Mouse (Mus musculus) kidney, adult 2 months (tissue): ENCODE measurements around the gene Vamp2. TPM values are rescaled to one million over a fixed set of nuclear protein-coding genes. Genes with fewer than 3 reads are reported as not detected.
A peak's percentile ranks its signal among the peaks of the same experiment; 100 is the strongest.

Source experiments
- DNase-seq: peaks from one replicate; pipeline ENCODE4 v3.0.0; 2021
- H3K27ac ChIP-seq: fragments of 200-500 bp; 2 replicates; pipeline ENCODE4 v1.5.1; 2012; ENCODE audit warnings: low read depth, low read length, control low read depth, inconsistent platforms; ENCODE audit not compliant: insufficient read depth
- H3K27me3 ChIP-seq: fragments of 200-500 bp; replicated peaks from 2 replicates; pipeline ENCODE4 v1.6.1; 2012; ENCODE audit warnings: mild to moderate bottlenecking, moderate library complexity, low read length, inconsistent platforms; ENCODE audit not compliant: control insufficient read depth, insufficient read depth
- H3K36me3 ChIP-seq: fragments of 200-500 bp; 2 replicates; pipeline ENCODE4 v1.6.1; 2012; ENCODE audit warnings: mild to moderate bottlenecking, moderate library complexity, low read length, inconsistent platforms; ENCODE audit not compliant: control insufficient read depth, insufficient read depth
- H3K4me1 ChIP-seq: fragments of 200-500 bp; 2 replicates; pipeline ENCODE4 v1.6.1; 2011; ENCODE audit warnings: low read length; ENCODE audit not compliant: control insufficient read depth, insufficient read depth
- H3K4me3 ChIP-seq: fragments of 200-500 bp; 2 replicates; pipeline ENCODE4 v1.5.1; 2011; ENCODE audit warnings: mild to moderate bottlenecking, low read depth, low read length, control low read depth; ENCODE audit not compliant: insufficient read depth
- CTCF ChIP-seq: fragments of 200-500 bp; conservative IDR thresholded peaks from 2 replicates; pipeline ENCODE4 v1.5.1; 2011; ENCODE audit warnings: low read depth, mild to moderate bottlenecking, control low read depth, low read length, moderate library complexity, mixed read lengths; ENCODE audit not compliant: insufficient read depth, insufficient read length
- POLR2A ChIP-seq: fragments of 200-500 bp; IDR thresholded peaks from one replicate; pipeline ENCODE4 v1.6.1; 2011; ENCODE audit warnings: low read depth, low read length, control low read depth
- WGBS: fragments of 180-500 bp; shearing (Covaris S2); methylation state at CpG from one replicate; pipeline ENCODE4 v1.1.7; 2018; 5-methylcytosine and 5-hydroxymethylcytosine counted together
- polyA plus RNA-seq: library from polyadenylated mRNA; depleted of rRNA; stranded (reverse); fragments of >200 nt; gene quantifications from 2 replicates; pipeline ENCODE4 v1.2.3, GENCODE M21; 2012; rRNA removed

Gene Vamp2
- polyA plus RNA-seq = 102 and 106 TPM in 2 replicates

DNA sequence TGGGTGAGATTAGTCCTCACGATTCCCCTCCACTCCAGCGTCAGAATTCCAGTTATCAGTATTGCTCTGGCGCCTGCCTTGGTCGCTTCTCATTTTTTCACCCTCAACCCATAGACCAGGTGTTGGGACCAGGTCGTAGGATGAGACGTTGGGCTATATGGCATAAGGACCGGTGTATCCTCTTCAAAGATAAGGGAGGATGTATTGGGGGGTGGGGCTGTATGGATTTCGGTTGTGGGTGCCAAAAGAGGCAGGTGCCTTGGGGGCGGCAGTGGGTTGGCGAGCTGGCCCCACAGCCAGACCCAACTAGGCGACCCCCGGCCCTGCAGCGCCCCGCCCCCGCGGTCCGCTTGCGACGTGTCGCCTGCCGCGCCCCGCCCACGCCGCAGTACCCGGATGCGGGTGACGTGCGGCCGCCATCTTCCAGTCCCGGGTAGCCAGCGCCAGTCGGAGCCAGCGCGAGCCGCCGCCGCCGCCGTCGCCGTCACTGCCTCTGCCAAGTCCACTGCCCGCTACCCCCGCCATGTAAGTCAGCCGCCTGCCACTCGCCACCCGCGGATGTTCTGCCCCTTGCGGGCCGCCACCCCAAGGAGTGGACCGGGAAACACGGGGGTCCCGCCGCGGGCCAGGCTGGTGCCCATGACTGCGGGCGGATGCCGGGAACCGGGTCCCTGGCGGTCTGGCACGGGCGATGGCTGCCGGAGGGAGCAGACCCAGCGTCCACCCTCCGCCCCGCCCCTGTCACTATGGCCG is at the start of gene Vamp2:
Gene Vamp2 (plus strand): TSS at position 388 of the 753 bp plus-strand sequence.
- H3K27me3 ChIP-seq = no peaks in the 10 kb centered on the region
- peaks cover 11% of the 10 kb centered on the region for H3K4me1 ChIP-seq
- no peaks in the 10 kb centered on the region for H3K36me3 ChIP-seq
- 1% methylated on average over 67 of the region's 67 CpGs for WGBS
- DNase-seq = peak; percentile 92
- peak within 1 kb of the TSS; percentile 98 for H3K27ac ChIP-seq
- peak within 1 kb of the TSS; percentile 98 for H3K4me3 ChIP-seq
- TF ChIP-seq POLR2A (no peak), CTCF (no peak)

DNA sequence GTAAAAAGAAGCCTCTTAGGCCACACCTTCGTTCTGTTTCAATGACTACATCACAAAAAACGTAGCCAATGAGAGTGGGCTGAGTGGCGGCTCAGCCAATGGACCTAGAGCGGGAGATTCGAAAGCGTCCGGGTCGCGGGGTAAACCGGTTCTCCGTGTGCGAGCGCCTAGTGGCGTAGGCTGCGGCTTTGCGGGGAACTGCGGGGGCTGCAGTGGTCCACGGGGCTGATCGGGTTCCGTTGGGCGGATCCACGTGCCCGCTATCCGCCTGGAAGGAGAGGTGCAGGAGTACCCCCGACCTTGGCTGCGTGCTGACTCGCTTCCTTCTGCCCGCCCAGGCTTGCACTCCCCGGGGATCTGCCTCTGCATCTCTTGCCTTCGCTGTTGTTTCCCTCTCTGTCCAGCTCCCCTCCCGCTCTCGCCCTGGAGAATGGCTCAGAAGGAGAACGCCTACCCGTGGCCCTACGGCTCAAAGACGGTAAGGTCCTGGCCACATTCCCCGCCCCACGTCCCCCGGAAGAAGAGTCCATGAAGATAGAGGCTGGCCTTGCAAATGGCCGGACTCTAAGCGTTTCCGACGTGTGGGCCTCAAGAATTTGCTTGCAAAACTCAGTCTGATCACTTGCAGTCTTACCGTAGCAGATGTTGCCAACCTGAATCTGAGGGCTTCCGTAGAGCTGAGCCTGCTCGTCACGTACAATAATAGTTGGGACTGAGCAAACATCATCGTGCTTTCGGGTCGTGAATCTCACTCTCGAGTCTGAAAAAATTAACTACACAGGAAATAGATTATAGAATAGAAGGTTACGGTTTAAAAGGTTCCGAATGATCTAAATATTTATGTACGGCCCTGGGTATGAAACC is 42.5 kb upstream of the Vamp2 start, which contains the start of gene Aurkb:
Gene Aurkb (plus strand): TSS at position 117 of the 864 bp plus-strand sequence.
- Histone ChIP-seq H3K27me3 (no peaks in the 10 kb centered on the region), H3K4me1 (no peaks in the 10 kb centered on the region; the same call in 1 of the 2 replicates), H3K36me3 (no peaks in the 10 kb centered on the region), H3K27ac (no peak within 1 kb of the TSS), H3K4me3 (peak within 1 kb of the TSS; percentile 70)
- WGBS = 1% methylated on average over 54 of the region's 54 CpGs
- DNase-seq = peak; percentile 92
- TF ChIP-seq CTCF (no peak), POLR2A (no peak)

DNA sequence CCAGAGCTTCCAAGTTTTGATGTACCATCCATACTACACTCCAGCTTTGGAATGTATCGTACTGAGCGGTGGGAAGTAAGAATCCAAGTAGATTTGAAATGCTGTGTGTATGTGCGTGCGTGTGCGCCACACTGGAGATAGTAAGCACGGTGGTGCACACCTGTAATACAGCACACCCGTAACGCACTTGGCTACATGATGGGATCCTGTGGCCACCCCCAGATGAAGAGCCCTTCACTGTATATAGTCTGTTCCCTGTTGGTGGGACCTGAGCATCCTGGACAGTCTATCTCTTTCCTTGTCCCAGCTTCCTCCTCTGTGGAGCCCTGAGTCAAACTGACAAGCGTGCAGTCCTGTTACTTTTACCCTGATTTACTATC is 41.9 kb upstream of the Vamp2 start:
- Histone ChIP-seq H3K27me3 (no peaks in the 10 kb centered on the region), H3K36me3 (no peaks in the 10 kb centered on the region), H3K4me3 (peak overlapping the region; percentile 12; the same call in 1 of the 2 replicates), H3K4me1 (no peaks in the 10 kb centered on the region; the same call in 1 of the 2 replicates), H3K27ac (no peak overlapping the region)
- no peak for TF ChIP-seq CTCF
- TF ChIP-seq POLR2A = no peak
- 19% methylated on average over 9 of the region's 9 CpGs for WGBS
- no peak for DNase-seq

GRCm38 (mm10) chr11:69047592-69047991 is 40.7 kb upstream of the Vamp2 start:
- DNase-seq = no peak
- H3K36me3 ChIP-seq = no peaks in the 10 kb centered on the region
- H3K27me3 ChIP-seq = no peaks in the 10 kb centered on the region
- no peaks in the 10 kb centered on the region; the same call in 1 of the 2 replicates for H3K4me1 ChIP-seq
- WGBS = 84% methylated on average over 12 of the region's 12 CpGs
- H3K27ac ChIP-seq = no peak overlapping the region
- H3K4me3 ChIP-seq = no peak overlapping the region
- TF ChIP-seq CTCF = no peak
- TF ChIP-seq POLR2A = no peak

DNA sequence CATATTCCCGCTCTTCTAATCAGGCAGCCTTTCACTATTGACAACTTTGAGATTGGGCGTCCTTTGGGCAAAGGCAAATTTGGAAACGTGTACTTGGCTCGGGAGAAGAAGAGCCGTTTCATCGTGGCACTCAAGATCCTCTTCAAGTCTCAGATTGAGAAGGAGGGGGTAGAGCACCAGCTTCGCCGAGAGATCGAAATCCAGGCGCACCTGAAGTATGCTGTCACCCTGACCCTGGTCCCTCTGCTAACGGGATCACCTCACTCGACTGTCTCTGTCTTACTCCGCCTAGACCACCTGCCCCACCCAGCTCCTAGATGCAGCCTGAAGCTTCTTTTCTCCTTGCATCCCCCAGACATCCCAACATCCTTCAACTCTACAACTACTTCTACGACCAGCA is 40.1 kb upstream of the Vamp2 start:
- DNase-seq = no peak
- H3K4me3 ChIP-seq = no peak overlapping the region
- no peaks in the 10 kb centered on the region for H3K36me3 ChIP-seq
- no peaks in the 10 kb centered on the region for H3K27me3 ChIP-seq
- TF ChIP-seq CTCF = no peak
- no peak for TF ChIP-seq POLR2A
- H3K27ac ChIP-seq = no peak overlapping the region
- WGBS = 92% methylated on average over 14 of the region's 14 CpGs
- no peaks in the 10 kb centered on the region; the same call in 1 of the 2 replicates for H3K4me1 ChIP-seq

DNA sequence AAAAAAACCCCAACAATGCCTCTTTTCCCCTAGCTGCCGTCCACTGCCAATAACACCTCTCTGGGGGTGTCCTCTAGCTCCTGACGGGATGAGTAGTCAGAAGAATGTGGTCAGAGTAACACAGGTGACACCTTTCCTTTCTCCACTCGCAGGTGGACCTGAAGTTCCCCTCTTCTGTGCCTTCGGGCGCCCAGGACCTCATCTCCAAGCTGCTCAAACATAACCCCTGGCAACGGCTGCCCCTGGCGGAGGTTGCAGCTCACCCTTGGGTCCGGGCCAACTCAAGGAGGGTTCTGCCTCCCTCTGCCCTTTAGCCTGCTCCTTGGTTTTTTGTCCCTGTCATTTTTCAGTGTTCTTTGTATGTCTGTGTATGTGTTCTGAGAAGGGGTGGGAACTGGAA is 37.5 kb upstream of the Vamp2 start:
- TF ChIP-seq CTCF = no peak
- TF ChIP-seq POLR2A = no peak
- Histone ChIP-seq H3K4me1 (no peaks in the 10 kb centered on the region; the same call in 1 of the 2 replicates), H3K27ac (no peak overlapping the region), H3K36me3 (no peaks in the 10 kb centered on the region), H3K27me3 (no peaks in the 10 kb centered on the region), H3K4me3 (no peak overlapping the region)
- no peak for DNase-seq
- WGBS = 90% methylated on average over 8 of the region's 8 CpGs

GRCm38 (mm10) chr11:69051771-69052170 is 36.5 kb upstream of the Vamp2 start:
- TF ChIP-seq POLR2A (no peak), CTCF (no peak)
- H3K27ac ChIP-seq = no peak overlapping the region
- no peaks in the 10 kb centered on the region for H3K36me3 ChIP-seq
- no peak for DNase-seq
- no peaks in the 10 kb centered on the region for H3K27me3 ChIP-seq
- H3K4me3 ChIP-seq = no peak overlapping the region
- WGBS = 89% methylated on average over 4 of the region's 4 CpGs
- no peaks in the 10 kb centered on the region for H3K4me1 ChIP-seq
